Mouse (Mus musculus) hindbrain, embryonic 14.5 days (tissue): ENCODE measurements around the gene AI597479. TPM values are rescaled to one million over a fixed set of nuclear protein-coding genes. Genes with fewer than 3 reads are reported as not detected.

Experiments used
- ATAC-seq: fragments of 200-750 bp; cut with Nextera tagmentation; 2 replicates; pipeline ENCODE4 v1.8.0; 2017; ENCODE audit warnings: moderate number of reproducible peaks, mild to moderate bottlenecking, moderate TSS enrichment, moderate library complexity; ENCODE audit not compliant: low FRiP score
- DNase-seq: peaks from one replicate; pipeline ENCODE4 v3.0.0-alpha.2; 2015; ENCODE audit warnings: low spot score
- H3K27ac ChIP-seq: fragments of 300-500 bp; sonication (generic); 2 replicates; pipeline ENCODE4 v1.5.1; 2014; ENCODE audit warnings: mild to moderate bottlenecking, moderate library complexity
- H3K27me3 ChIP-seq: fragments of 300-500 bp; sonication (generic); 2 replicates; pipeline ENCODE4 v1.6.1; 2014; ENCODE audit warnings: mild to moderate bottlenecking, low read length, mixed read lengths; ENCODE audit not compliant: control insufficient read depth, insufficient read depth
- H3K36me3 ChIP-seq: fragments of 300-500 bp; sonication (generic); replicated peaks from 2 replicates; pipeline ENCODE4 v1.6.1; 2014; ENCODE audit not compliant: control insufficient read depth, insufficient read depth
- H3K4me1 ChIP-seq: fragments of 300-500 bp; sonication (generic); replicated peaks from 2 replicates; pipeline ENCODE4 v1.6.1; 2014; ENCODE audit warnings: antibody characterized with exemption, low read length, mixed read lengths; ENCODE audit not compliant: control insufficient read depth, insufficient read depth
- H3K4me2 ChIP-seq: fragments of 300-500 bp; sonication (generic); replicated peaks from 2 replicates; pipeline ENCODE4 v1.6.1; 2014; ENCODE audit warnings: mild to moderate bottlenecking, moderate library complexity
- H3K4me3 ChIP-seq: fragments of 300-500 bp; sonication (generic); replicated peaks from 2 replicates; pipeline ENCODE4 v1.5.1; 2014; ENCODE audit warnings: mild to moderate bottlenecking, low read length
- H3K9ac ChIP-seq: fragments of 300-500 bp; sonication (generic); 2 replicates; pipeline ENCODE4 v1.6.1; 2014
- H3K9me3 ChIP-seq: fragments of 300-500 bp; sonication (generic); 2 replicates; pipeline ENCODE4 v1.6.1; 2016; ENCODE audit warnings: low read length; ENCODE audit not compliant: control insufficient read depth
- WGBS: fragments of 180-500 bp; shearing (Covaris S2); extraction: QIAGEN DNeasy Blood & Tissue Kit; methylation state at CpG from one replicate; pipeline ENCODE4 v1.1.7; 2014; 5-methylcytosine and 5-hydroxymethylcytosine counted together
- polyA plus RNA-seq: library from polyadenylated mRNA; unstranded; fragments of >200 nt; fragmentation: Nextera tagmentation; extraction: Ambion mirVana; gene quantifications from 2 replicates; pipeline ENCODE4 v1.2.1, GENCODE M21; 2014

The AI597479 gene
- polyA plus RNA-seq, 1 experiment from 2014 or later = 48.3 TPM

GRCm38 (mm10) chr1:43137334-43137733 lies 38.8 kb downstream of the AI597479 start:
- no peak overlapping the region for H3K27ac ChIP-seq
- no peaks in the 10 kb centered on the region for H3K36me3 ChIP-seq
- H3K4me3 ChIP-seq = no peak overlapping the region
- H3K9ac ChIP-seq = no peak overlapping the region
- no peak for DNase-seq
- ATAC-seq = no peak
- 88% methylated on average over 5 of the region's 5 CpGs for WGBS
- no peaks in the 10 kb centered on the region for H3K4me1 ChIP-seq
- H3K4me2 ChIP-seq = no peak overlapping the region
- H3K27me3 ChIP-seq = no peaks in the 10 kb centered on the region
- no peaks in the 10 kb centered on the region for H3K9me3 ChIP-seq

- Histone ChIP-seq H3K9ac (no peak overlapping the region), H3K4me1 (no peaks in the 10 kb centered on the region), H3K9me3 (no peaks in the 10 kb centered on the region), H3K4me2 (no peak overlapping the region), H3K36me3 (no peaks in the 10 kb centered on the region), H3K27me3 (no peaks in the 10 kb centered on the region), H3K4me3 (no peak overlapping the region), H3K27ac (no peak overlapping the region)
- ATAC-seq (no peak), DNase-seq (no peak)
- WGBS = 67% methylated on average over 15 of the region's 15 CpGs
Measured at GRCm38 (mm10) chr1:43138268-43138812, 39.8 kb downstream of the AI597479 start.

GRCm38 (mm10) chr1:43139587-43140266 lies 41.2 kb downstream of the AI597479 start:
- H3K4me2 ChIP-seq = no peak overlapping the region

DNA sequence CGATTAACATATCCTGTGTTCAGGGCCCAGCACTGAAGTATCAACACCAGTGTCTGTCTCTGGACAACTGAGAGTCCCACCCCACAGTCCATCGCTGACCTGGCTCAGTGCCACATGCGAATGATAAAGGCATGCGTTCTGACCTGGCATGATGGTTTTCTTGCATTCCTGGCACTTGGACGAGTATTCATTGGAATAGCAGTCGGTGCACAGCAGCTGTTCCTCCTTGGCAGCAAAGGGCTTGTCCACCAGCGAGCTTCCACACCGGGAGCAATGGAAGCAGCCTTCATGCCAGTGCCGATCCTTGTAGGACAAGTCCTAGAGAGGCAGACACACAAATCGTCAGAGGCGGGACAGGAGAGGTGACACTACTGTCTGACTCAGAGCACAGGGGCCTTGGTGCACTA lies 43.0 kb downstream of the AI597479 start:
- DNase-seq (no peak), ATAC-seq (no peak)
- Histone ChIP-seq H3K4me3 (no peak overlapping the region), H3K4me1 (no peaks in the 10 kb centered on the region), H3K36me3 (no peaks in the 10 kb centered on the region), H3K9me3 (no peaks in the 10 kb centered on the region), H3K27me3 (no peaks in the 10 kb centered on the region), H3K4me2 (no peak overlapping the region), H3K27ac (no peak overlapping the region), H3K9ac (no peak overlapping the region)
- WGBS = 71% methylated on average over 11 of the region's 11 CpGs

More at GRCm38 (mm10) chr1:43139587-43140266, 41.2 kb downstream of the AI597479 start:
- no peaks in the 10 kb centered on the region for H3K36me3 ChIP-seq
- no peaks in the 10 kb centered on the region for H3K4me1 ChIP-seq
- H3K9me3 ChIP-seq = no peaks in the 10 kb centered on the region
- no peak overlapping the region for H3K27ac ChIP-seq
- no peak overlapping the region for H3K9ac ChIP-seq
- DNase-seq (peak; percentile 95), ATAC-seq (peak; percentile 87)
- no peaks in the 10 kb centered on the region for H3K27me3 ChIP-seq
- 53% methylated on average over 8 of the region's 8 CpGs for WGBS
- no peak overlapping the region for H3K4me3 ChIP-seq

GRCm38 (mm10) chr1:43142849-43143248 lies 44.3 kb downstream of the AI597479 start:
- H3K36me3 ChIP-seq = no peaks in the 10 kb centered on the region
- H3K9me3 ChIP-seq = no peaks in the 10 kb centered on the region
- H3K27ac ChIP-seq = no peak overlapping the region
- 75% methylated on average over 6 of the region's 6 CpGs for WGBS
- H3K4me2 ChIP-seq = no peak overlapping the region
- no peak for DNase-seq
- H3K4me3 ChIP-seq = no peak overlapping the region
- ATAC-seq = no peak
- no peak overlapping the region for H3K9ac ChIP-seq
- H3K4me1 ChIP-seq = no peaks in the 10 kb centered on the region
- no peaks in the 10 kb centered on the region for H3K27me3 ChIP-seq

DNA sequence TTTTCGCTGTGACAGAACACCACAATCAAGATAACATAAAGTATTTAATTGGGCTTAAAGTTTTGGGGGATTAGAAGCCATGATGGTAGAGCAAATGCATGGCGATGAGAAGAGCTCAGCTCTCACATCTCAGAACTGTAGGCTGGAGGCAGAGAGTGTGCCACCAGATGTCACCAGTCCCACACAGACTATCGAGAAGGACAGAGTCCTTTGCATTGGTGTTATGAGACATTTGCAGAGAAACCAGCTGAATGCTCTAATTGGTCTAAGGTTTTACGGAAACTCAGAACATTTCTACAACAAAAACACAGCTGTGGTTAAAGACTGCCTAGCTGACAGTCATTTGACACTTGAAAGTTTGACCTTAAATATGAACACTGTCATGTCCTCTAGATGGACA lies 44.8 kb downstream of the AI597479 start:
- Histone ChIP-seq H3K4me3 (no peak overlapping the region), H3K27ac (no peak overlapping the region), H3K4me1 (no peaks in the 10 kb centered on the region), H3K27me3 (no peaks in the 10 kb centered on the region), H3K9ac (no peak overlapping the region), H3K4me2 (no peak overlapping the region), H3K36me3 (no peaks in the 10 kb centered on the region), H3K9me3 (no peaks in the 10 kb centered on the region)
- WGBS = 90% methylated on average over 4 of the region's 4 CpGs
- ATAC-seq = no peak
- no peak for DNase-seq

DNA sequence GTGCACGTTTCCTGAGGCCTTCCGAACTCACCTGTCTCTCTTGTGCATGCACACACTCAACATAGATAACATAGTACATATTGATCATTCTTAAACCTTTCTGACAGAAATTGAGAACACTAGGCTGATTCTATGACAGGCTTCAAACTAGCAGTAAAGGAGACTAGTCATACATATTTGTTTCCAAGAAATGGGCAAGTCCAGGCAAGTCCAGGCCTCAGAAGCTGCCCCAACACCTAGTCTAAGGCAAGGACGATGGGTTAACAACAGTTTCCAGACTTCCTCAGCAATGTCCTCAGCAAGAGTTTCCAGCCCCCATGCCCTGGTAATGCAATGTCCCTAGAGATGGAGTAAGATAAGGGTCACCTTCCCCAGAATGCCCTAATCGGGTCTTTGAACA lies 45.3 kb downstream of the AI597479 start:
- WGBS = 94% methylated on average over 4 of the region's 4 CpGs
- H3K4me2 ChIP-seq = no peak overlapping the region
- H3K36me3 ChIP-seq = no peaks in the 10 kb centered on the region
- H3K9ac ChIP-seq = no peak overlapping the region
- H3K4me3 ChIP-seq = no peak overlapping the region
- H3K9me3 ChIP-seq = no peaks in the 10 kb centered on the region
- H3K27ac ChIP-seq = no peak overlapping the region
- ATAC-seq = no peak
- no peak for DNase-seq
- no peaks in the 10 kb centered on the region for H3K27me3 ChIP-seq
- H3K4me1 ChIP-seq = no peaks in the 10 kb centered on the region

DNA sequence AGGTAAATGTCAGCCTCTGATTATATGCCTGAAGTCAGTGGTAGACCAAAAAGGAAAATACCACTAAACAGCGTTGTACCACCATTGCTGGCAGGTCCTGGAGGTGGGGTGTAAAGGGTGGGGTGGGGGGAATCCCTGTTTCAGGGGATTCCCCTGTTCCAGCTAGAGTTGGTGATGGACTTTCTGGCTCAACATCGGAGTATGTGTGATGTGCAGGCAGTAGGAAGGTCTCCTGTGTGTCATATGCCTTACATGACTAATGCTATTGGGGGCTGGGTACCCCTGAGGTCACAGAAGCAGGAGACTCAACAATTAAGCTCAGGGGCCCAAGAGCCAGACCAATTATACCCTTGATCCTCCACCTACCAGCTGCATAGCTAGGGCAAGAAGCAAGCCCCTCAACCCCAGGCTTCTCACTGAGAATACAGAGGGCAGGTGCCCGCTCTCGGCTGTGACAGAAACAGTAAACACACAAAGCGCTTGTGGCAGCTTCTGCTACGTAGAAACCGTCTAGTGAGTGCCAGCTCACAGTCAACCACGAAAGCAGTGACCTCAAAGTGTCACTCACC lies 45.9 kb downstream of the AI597479 start:
- Histone ChIP-seq H3K4me3 (no peak overlapping the region), H3K27me3 (no peaks in the 10 kb centered on the region), H3K4me2 (no peak overlapping the region), H3K27ac (no peak overlapping the region), H3K36me3 (no peaks in the 10 kb centered on the region), H3K9ac (no peak overlapping the region), H3K9me3 (no peaks in the 10 kb centered on the region), H3K4me1 (no peaks in the 10 kb centered on the region)
- DNase-seq (no peak), ATAC-seq (no peak)
- WGBS = 93% methylated on average over 8 of the region's 8 CpGs

DNA sequence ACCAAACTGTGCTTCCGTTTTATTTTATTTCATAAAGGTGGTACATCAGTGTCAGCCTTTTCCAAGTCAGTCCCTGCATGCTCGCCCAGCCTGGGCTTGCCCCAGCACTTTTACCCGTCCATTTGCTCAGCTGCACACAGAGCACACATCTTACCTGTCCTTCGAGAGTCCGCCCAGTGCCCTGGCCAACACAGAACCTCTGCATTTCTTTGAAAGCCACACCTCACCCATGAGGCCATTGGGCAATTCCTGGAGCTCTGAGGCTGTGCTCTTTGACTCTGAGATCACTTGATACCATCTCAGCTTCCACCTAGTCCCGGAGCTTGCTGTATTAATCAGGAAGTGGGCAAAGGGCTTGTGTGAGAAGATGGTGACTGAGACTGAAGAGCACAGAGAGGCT lies 46.9 kb downstream of the AI597479 start:
- H3K27me3 ChIP-seq = no peaks in the 10 kb centered on the region
- no peak for DNase-seq
- WGBS = 92% methylated on average over 6 of the region's 6 CpGs
- no peak overlapping the region for H3K4me3 ChIP-seq
- no peaks in the 10 kb centered on the region for H3K9me3 ChIP-seq
- H3K36me3 ChIP-seq = no peaks in the 10 kb centered on the region
- H3K9ac ChIP-seq = no peak overlapping the region
- no peak overlapping the region for H3K27ac ChIP-seq
- no peaks in the 10 kb centered on the region for H3K4me1 ChIP-seq
- no peak overlapping the region for H3K4me2 ChIP-seq
- no peak for ATAC-seq
